Mouse (Mus musculus) ES-E14 (cell line): ENCODE results near the gene Cst13. TPM values are rescaled to one million over a fixed set of nuclear protein-coding genes. Genes with fewer than 3 reads are reported as not detected.

Experiments
- DNase-seq: peaks from one replicate; pipeline ENCODE4 v3.0.0-alpha.2; 2013; ENCODE audit warnings: low read depth, low spot score
- H3K27ac ChIP-seq: 2 replicates; pipeline ENCODE4 v1.5.1; 2012; ENCODE audit warnings: low read depth, mild to moderate bottlenecking, low read length, moderate library complexity, mixed read lengths; ENCODE audit not compliant: poor library complexity, insufficient read depth, severe bottlenecking
- H3K36me3 ChIP-seq: 2 replicates; pipeline ENCODE4 v1.6.1; 2012; ENCODE audit warnings: mild to moderate bottlenecking, low read length, moderate library complexity, mixed read lengths; ENCODE audit not compliant: control insufficient read depth, poor library complexity, insufficient read depth, severe bottlenecking
- H3K4me1 ChIP-seq, 2 experiments: fragments of 150-350 bp in 1 of 2; sonication (generic) in 1 of 2; 2 replicates each; pipeline ENCODE4 v1.6.1; 2012; ENCODE audit warnings: low read length in 2 of 2, mild to moderate bottlenecking in 1 of 2, mixed read lengths in 1 of 2; ENCODE audit not compliant: control insufficient read depth in 2 of 2, insufficient read depth in 2 of 2, poor library complexity in 1 of 2
- H3K4me3 ChIP-seq, 2 experiments: fragments of 150-350 bp in 1 of 2; sonication (generic) in 1 of 2; 2 replicates each; pipeline ENCODE4 v1.5.1; 2012; ENCODE audit warnings: low read length in 2 of 2, low read depth in 1 of 2, mild to moderate bottlenecking in 1 of 2, mixed read lengths in 1 of 2; ENCODE audit not compliant: insufficient read depth in 1 of 2, poor library complexity in 1 of 2, severe bottlenecking in 1 of 2
- H3K9ac ChIP-seq: 2 replicates; pipeline ENCODE4 v1.6.1; 2012; ENCODE audit warnings: low read depth, mild to moderate bottlenecking, low read length, mixed read lengths; ENCODE audit not compliant: poor library complexity, insufficient read depth, severe bottlenecking
- H3K9me3 ChIP-seq: fragments of 150-350 bp; sonication (generic); 2 replicates; pipeline ENCODE4 v1.6.1; 2012; ENCODE audit warnings: low read depth, mild to moderate bottlenecking, low read length; ENCODE audit not compliant: control insufficient read depth, insufficient read depth
- CHD2 ChIP-seq: IDR thresholded peaks from 2 replicates; pipeline ENCODE4 v1.6.1; 2014; ENCODE audit warnings: mild to moderate bottlenecking, low read depth, low read length, inconsistent platforms
- HCFC1 ChIP-seq: IDR thresholded peaks from 2 replicates; pipeline ENCODE4 v1.6.1; 2012; ENCODE audit warnings: low read length, inconsistent platforms, borderline replicate concordance; ENCODE audit not compliant: insufficient read depth
- MAFK ChIP-seq: IDR thresholded peaks from 2 replicates; pipeline ENCODE4 v1.6.1; 2014; ENCODE audit warnings: mild to moderate bottlenecking, low read depth, low read length, inconsistent platforms; ENCODE audit not compliant: insufficient read depth
- ZC3H11A ChIP-seq: IDR thresholded peaks from 2 replicates; pipeline ENCODE4 v1.6.1; 2012; ENCODE audit warnings: low read depth, mild to moderate bottlenecking, inconsistent platforms, low read length, borderline replicate concordance
- ZNF384 ChIP-seq: IDR thresholded peaks from 2 replicates; pipeline ENCODE4 v1.6.1; 2012; ENCODE audit warnings: low read depth, low read length, inconsistent platforms
- in situ Hi-C, 2 experiments: fragments of 600-800 bp; cut with MboI; formaldehyde crosslinking; loops; one replicate each; pipeline ENCODE4 v1.15.1; 2025; ENCODE audit warnings: low sequenced_read_pairs in 2 of 2, inconsistent platforms in 1 of 2; ENCODE audit not compliant: unreplicated experiment in 2 of 2
- total RNA-seq: library from RNA; depleted of rRNA; stranded (reverse); fragments of 300-350 nt; gene quantifications from 2 replicates; pipeline ENCODE4 v1.2.3, GENCODE M21; 2012

The Cst13 gene
- total RNA-seq, 1 experiment: not detected

DNA sequence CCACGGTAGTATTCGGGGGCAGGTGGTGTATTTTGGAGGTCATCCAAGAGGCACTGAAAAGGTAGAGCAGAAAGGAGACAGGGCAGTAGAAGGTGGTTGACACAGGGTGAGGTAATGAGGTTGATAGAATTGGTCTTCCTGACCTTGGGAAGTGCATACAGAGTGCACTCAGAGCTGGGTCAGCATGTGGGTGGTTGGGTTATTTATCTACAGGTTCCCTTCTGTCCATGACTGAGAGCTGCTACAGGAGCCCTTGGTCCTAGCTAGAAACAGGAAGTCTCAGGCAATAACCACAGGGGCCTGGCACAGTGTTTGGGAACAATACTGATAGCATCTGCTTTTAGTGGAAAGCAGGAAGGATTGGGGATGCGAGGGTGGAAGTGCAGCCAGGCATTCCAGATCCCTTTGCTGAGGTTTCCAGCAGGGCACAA, 18.4 kb upstream of the Cst13 start:
- no peak overlapping the region for H3K4me3 ChIP-seq
- H3K36me3 ChIP-seq: no peaks in the 10 kb centered on the region
- in situ Hi-C loops: no loop called here
- H3K9ac ChIP-seq: no peak overlapping the region
- no peak overlapping the region for H3K27ac ChIP-seq
- TF ChIP-seq MAFK: no peak
- no peak for TF ChIP-seq ZNF384
- TF ChIP-seq CHD2: no peak
- no peak for TF ChIP-seq ZC3H11A
- no peak for TF ChIP-seq HCFC1
- no peaks in the 10 kb centered on the region for H3K4me1 ChIP-seq
- no peaks in the 10 kb centered on the region for H3K9me3 ChIP-seq
- DNase-seq: no peak

GRCm38 (mm10) chr2:148806696-148807095, 13.2 kb upstream of the Cst13 start:
- no peak for TF ChIP-seq CHD2
- 0 out of 2 replicates have a peak, but pooled peaks have one; percentile 38 for TF ChIP-seq MAFK
- Histone ChIP-seq H3K4me1 (no peaks in the 10 kb centered on the region), H3K9me3 (no peaks in the 10 kb centered on the region), H3K4me3 (no peak overlapping the region), H3K36me3 (no peaks in the 10 kb centered on the region), H3K9ac (no peak overlapping the region), H3K27ac (no peak overlapping the region)
- DNase-seq: no peak
- in situ Hi-C loops: no loop called here

DNA sequence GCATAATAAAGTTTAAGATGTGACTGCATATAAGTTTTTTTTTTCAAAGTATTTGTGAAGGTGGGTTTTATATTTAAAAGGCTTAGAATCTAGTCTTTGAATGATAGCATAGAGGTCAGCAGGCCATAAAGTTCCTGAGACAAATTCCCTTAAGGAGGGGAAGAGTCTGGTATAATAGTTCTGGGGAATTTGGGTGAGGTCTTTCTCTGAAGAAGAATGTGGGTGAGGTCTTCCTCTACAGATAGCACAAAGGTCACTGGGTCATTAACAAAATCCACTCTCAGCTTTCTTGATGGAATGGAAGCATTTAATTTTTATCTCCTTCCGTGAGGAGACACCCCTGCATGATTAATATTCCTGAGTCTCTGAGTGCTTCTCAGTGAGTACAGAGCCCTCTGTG, 6.1 kb downstream of the Cst13 start:
- DNase-seq: no peak
- Histone ChIP-seq H3K4me1 (peaks cover 0 to 5% of the 10 kb centered on the region in 2 experiments; a peak in 1 of 4 replicates), H3K36me3 (no peaks in the 10 kb centered on the region), H3K27ac (no peak overlapping the region), H3K4me3 (no peak overlapping the region), H3K9ac (no peak overlapping the region; the same call in 1 of the 2 replicates), H3K9me3 (no peaks in the 10 kb centered on the region)
- in situ Hi-C loops: no loop called here
- TF ChIP-seq MAFK (no peak), ZNF384 (no peak), ZC3H11A (no peak), HCFC1 (no peak)

DNA sequence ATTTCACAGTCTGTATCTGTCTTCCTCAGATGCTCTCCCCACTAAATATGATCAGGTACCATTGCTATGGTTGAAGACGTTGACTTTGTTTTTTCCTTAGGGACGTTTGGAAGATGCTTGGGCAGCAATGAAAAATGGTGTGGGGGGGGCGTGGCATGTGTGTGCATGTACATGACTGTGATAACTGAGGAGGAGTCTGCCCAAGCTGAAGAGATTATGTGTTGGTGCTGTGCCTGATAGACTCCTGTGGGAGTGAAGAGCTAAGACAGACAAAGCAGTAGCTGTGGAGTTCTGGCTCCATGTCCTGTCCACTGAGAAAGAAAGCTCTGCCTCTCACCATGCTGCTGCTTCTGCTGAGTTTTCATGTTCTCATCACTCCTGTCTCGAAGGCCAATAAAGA, 15.0 kb downstream of the Cst13 start, which contains the start of gene Cst9:
Gene Cst9, plus strand, starts transcription at position 236 of the 400 bp plus-strand sequence.
- no peak within 1 kb of the TSS for H3K27ac ChIP-seq
- no peak within 1 kb of the TSS for H3K4me3 ChIP-seq
- no peak for TF ChIP-seq MAFK
- no peak for TF ChIP-seq ZNF384
- no peak for TF ChIP-seq ZC3H11A
- TF ChIP-seq HCFC1: no peak
- H3K9me3 ChIP-seq: no peaks in the 10 kb centered on the region
- H3K4me1 ChIP-seq: no peaks in the 10 kb centered on the region
- H3K36me3 ChIP-seq: no peaks in the 10 kb centered on the region
- no peak for DNase-seq
- in situ Hi-C loops: no loop called here
- no peak within 1 kb of the TSS for H3K9ac ChIP-seq

DNA sequence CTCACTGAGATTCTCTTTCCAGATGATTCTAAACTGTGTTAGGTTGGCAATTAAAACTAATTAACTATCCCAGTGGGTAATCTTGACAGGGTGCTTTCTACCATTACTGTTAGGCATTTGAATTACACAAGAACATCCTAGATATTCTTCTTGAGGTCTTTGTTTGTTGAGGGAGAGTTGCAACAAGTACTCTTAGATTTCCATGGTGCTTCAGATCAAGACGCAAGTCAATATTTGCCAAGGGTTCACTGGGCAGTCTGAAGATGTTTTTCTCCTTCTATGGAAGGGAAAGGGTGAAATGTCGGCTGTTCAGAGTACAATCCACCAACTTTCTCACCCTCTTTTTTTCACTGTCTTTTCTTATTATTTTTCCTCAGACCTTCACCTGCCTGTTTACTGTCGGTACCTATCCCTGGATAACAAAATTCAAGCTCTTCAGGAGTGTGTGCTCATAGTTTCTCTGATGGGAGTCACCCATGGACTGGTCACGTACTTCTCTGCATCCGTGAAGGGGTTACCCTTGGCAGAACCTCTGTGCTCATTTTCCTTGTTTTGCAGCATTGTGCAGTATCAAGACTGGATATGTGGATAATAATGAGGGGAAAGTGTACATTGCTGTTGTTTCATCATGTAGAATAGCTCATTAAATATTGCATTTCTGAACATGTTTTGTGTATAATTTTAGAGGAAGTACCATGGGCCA, 18.3 kb downstream of the Cst13 start:
- TF ChIP-seq CHD2 (no peak), ZNF384 (no peak), MAFK (no peak), HCFC1 (no peak), ZC3H11A (no peak)
- no peak overlapping the region for H3K27ac ChIP-seq
- no peak for DNase-seq
- no peaks in the 10 kb centered on the region for H3K4me1 ChIP-seq
- no peak overlapping the region for H3K9ac ChIP-seq
- H3K36me3 ChIP-seq: no peaks in the 10 kb centered on the region
- in situ Hi-C loops: no loop called here
- H3K4me3 ChIP-seq: no peak overlapping the region
- H3K9me3 ChIP-seq: no peaks in the 10 kb centered on the region
